Mouse (Mus musculus): ENCODE results near the gene Gm853. TPM values are rescaled to one million over a fixed set of nuclear protein-coding genes. Genes with fewer than 3 reads are reported as not detected.
A peak's percentile ranks its signal among the peaks of the same experiment; 100 is the strongest.

Gene Gm853
- polyA plus RNA-seq, 1 experiment, result not detected

DNA sequence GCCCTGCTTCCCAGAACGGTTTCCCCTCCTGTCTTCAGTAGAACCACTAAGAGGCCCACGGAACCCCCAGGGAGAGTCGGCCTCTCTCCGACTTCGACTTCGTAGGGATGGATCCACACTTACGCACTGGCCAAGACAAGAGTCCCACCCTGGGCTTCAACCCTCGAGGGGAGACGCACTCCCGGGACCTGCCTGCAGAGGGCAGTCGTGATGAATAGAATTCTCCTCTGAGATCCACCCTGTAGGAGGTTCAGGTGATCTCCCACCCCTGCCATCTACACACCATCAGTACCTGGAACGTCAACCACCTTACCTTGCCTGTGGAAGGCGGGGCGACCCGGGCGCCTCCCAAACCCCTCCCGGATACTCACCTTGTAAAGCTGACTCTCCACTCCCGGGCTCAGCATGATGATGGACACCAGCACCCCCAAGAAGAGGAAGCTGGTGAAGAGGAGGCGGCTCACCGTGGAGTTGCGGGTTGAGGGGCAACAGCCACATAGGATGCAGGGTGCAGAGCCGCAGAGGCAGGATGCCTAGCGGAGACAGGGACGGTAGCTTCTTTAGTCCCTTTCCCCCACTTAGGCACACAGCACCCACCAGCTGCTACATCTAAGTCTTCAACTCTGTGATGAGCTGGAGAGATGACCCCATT, 42.6 kb upstream of the Gm853 start:
- TF ChIP-seq CTCF (IDR thresholded peaks at IDR 0.05; ENCODE audit: low read depth, low read length) (peak; percentile 87), EP300 (IDR thresholded peaks at IDR 0.05; ENCODE audit: insufficient read depth, low read depth, low read length) (no peak)
- no peak overlapping the region for H3K4me3 ChIP-seq (ENCODE audit: low read depth, low read length)

GRCm38 (mm10) chr4:130264131-130264530, 41.9 kb upstream of the Gm853 start:
- Histone ChIP-seq H3K36me3 (ENCODE audit: control insufficient read depth, insufficient read depth, low read length, poor library complexity, severe bottlenecking) (no peaks in the 10 kb centered on the region), H3K9ac (ENCODE audit: low read depth, poor library complexity, severe bottlenecking) (no peak overlapping the region)
- TF ChIP-seq CTCF (IDR thresholded peaks at IDR 0.05; ENCODE audit: low read depth, low read length), result no peak

More for the DNA sequence above, 42.6 kb upstream of the Gm853 start:
- Histone ChIP-seq H3K27me3 (ENCODE audit: control insufficient read depth, insufficient read depth, low read length, poor library complexity, severe bottlenecking) (no peaks in the 10 kb centered on the region), H3K27ac (ENCODE audit: insufficient read depth, low read length) (no peak overlapping the region), H3K9ac (ENCODE audit: low read depth, poor library complexity, severe bottlenecking) (no peak overlapping the region), H3K36me3 (ENCODE audit: control insufficient read depth, insufficient read depth, low read length, poor library complexity, severe bottlenecking) (no peaks in the 10 kb centered on the region), H3K9me3 (replicated peaks; ENCODE audit: control insufficient read depth, insufficient read depth, low read length, poor library complexity, severe bottlenecking) (no peaks in the 10 kb centered on the region), H3K4me1 (ENCODE audit: control insufficient read depth, insufficient read depth, low read length) (peaks cover 2% of the 10 kb centered on the region)

GRCm38 (mm10) chr4:130260406-130260805, 38.2 kb upstream of the Gm853 start:
- no peaks in the 10 kb centered on the region for H3K9me3 ChIP-seq (replicated peaks; ENCODE audit: control insufficient read depth, insufficient read depth, low read length, poor library complexity, severe bottlenecking)
- no peaks in the 10 kb centered on the region for H3K4me1 ChIP-seq (ENCODE audit: control insufficient read depth, insufficient read depth, low read length)
- TF ChIP-seq EP300 (IDR thresholded peaks at IDR 0.05; ENCODE audit: insufficient read depth, low read depth, low read length), result no peak
- TF ChIP-seq CTCF (IDR thresholded peaks at IDR 0.05; ENCODE audit: low read depth, low read length), result peak; percentile 52
- H3K36me3 ChIP-seq (ENCODE audit: control insufficient read depth, insufficient read depth, low read length, poor library complexity, severe bottlenecking), result no peaks in the 10 kb centered on the region
- no peak overlapping the region for H3K4me3 ChIP-seq (ENCODE audit: low read depth, low read length)
- no peak overlapping the region for H3K27ac ChIP-seq (ENCODE audit: insufficient read depth, low read length)
- no peaks in the 10 kb centered on the region for H3K27me3 ChIP-seq (ENCODE audit: control insufficient read depth, insufficient read depth, low read length, poor library complexity, severe bottlenecking)
- H3K9ac ChIP-seq (ENCODE audit: low read depth, poor library complexity, severe bottlenecking), result no peak overlapping the region

More at GRCm38 (mm10) chr4:130264131-130264530, 41.9 kb upstream of the Gm853 start:
- H3K4me3 ChIP-seq (ENCODE audit: low read depth, low read length), result no peak overlapping the region
- H3K4me1 ChIP-seq (ENCODE audit: control insufficient read depth, insufficient read depth, low read length), result peaks cover 2% of the 10 kb centered on the region
- no peaks in the 10 kb centered on the region for H3K9me3 ChIP-seq (replicated peaks; ENCODE audit: control insufficient read depth, insufficient read depth, low read length, poor library complexity, severe bottlenecking)
- H3K27me3 ChIP-seq (ENCODE audit: control insufficient read depth, insufficient read depth, low read length, poor library complexity, severe bottlenecking), result no peaks in the 10 kb centered on the region
- H3K27ac ChIP-seq (ENCODE audit: insufficient read depth, low read length), result no peak overlapping the region

DNA sequence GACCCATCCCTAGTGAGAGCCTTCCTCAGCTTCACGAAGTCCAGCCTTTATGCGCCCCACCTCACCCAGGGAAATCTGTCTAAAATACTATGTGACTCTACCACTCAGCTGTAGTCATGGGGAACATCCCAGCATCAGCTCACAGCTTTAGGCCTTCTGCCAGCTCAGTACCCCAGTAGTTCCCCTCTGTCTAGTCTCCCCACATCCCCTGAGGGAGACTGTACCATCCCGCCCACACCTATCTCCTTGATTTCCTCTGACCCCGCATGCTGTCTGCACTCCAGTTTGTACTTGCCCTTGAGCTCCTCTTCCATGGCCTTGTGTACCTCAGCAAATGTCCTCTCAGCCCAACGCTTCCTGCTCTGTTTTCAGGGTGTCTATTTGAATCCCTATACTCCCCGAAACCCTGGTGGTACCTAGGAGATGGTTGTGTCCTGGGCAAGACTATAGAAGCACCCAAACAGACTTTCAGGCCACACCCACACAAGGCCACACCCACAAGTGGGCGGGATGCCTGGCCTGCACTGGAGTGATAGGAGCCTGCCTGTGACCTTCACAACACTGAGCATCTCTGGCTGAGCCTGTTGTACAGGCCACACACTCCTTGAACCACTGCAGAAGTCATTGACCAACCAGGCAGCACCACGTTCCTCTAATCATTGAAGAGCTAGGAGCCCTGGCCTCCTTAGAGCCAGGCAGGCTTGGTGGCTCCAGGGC, 30.4 kb upstream of the Gm853 start:
- peak overlapping the region; percentile 40; the same call in 1 of the 2 replicates for H3K4me3 ChIP-seq (ENCODE audit: low read depth, low read length)
- H3K27me3 ChIP-seq (ENCODE audit: control insufficient read depth, insufficient read depth, low read length, poor library complexity, severe bottlenecking), result no peaks in the 10 kb centered on the region
- no peak overlapping the region for H3K27ac ChIP-seq (ENCODE audit: insufficient read depth, low read length)
- peaks cover 8% of the 10 kb centered on the region for H3K4me1 ChIP-seq (ENCODE audit: control insufficient read depth, insufficient read depth, low read length)
- H3K9me3 ChIP-seq (replicated peaks; ENCODE audit: control insufficient read depth, insufficient read depth, low read length, poor library complexity, severe bottlenecking), result no peaks in the 10 kb centered on the region
- TF ChIP-seq CTCF (IDR thresholded peaks at IDR 0.05; ENCODE audit: low read depth, low read length), result no peak
- TF ChIP-seq EP300 (IDR thresholded peaks at IDR 0.05; ENCODE audit: insufficient read depth, low read depth, low read length), result no peak
- no peak for TF ChIP-seq POLR2A (IDR thresholded peaks at IDR 0.05; ENCODE audit: insufficient read depth, low read length)
- no peaks in the 10 kb centered on the region for H3K36me3 ChIP-seq (ENCODE audit: control insufficient read depth, insufficient read depth, low read length, poor library complexity, severe bottlenecking)
- no peak overlapping the region for H3K9ac ChIP-seq (ENCODE audit: low read depth, poor library complexity, severe bottlenecking)

GRCm38 (mm10) chr4:130251763-130252162, 29.6 kb upstream of the Gm853 start:
- TF ChIP-seq POLR2A (IDR thresholded peaks at IDR 0.05; ENCODE audit: insufficient read depth, low read length) (no peak), CTCF (IDR thresholded peaks at IDR 0.05; ENCODE audit: low read depth, low read length) (no peak), EP300 (IDR thresholded peaks at IDR 0.05; ENCODE audit: insufficient read depth, low read depth, low read length) (0 out of 2 replicates have a peak, but pooled peaks have one; percentile 43)
- H3K9ac ChIP-seq (ENCODE audit: low read depth, poor library complexity, severe bottlenecking), result no peak overlapping the region
- no peaks in the 10 kb centered on the region for H3K36me3 ChIP-seq (ENCODE audit: control insufficient read depth, insufficient read depth, low read length, poor library complexity, severe bottlenecking)
- no peaks in the 10 kb centered on the region for H3K27me3 ChIP-seq (ENCODE audit: control insufficient read depth, insufficient read depth, low read length, poor library complexity, severe bottlenecking)
- no peak overlapping the region; the same call in 1 of the 2 replicates for H3K4me3 ChIP-seq (ENCODE audit: low read depth, low read length)
- peaks cover 8% of the 10 kb centered on the region for H3K4me1 ChIP-seq (ENCODE audit: control insufficient read depth, insufficient read depth, low read length)
- H3K27ac ChIP-seq (ENCODE audit: insufficient read depth, low read length), result peak overlapping the region; percentile 3; the same call in 1 of the 2 replicates
- H3K9me3 ChIP-seq (replicated peaks; ENCODE audit: control insufficient read depth, insufficient read depth, low read length, poor library complexity, severe bottlenecking), result no peaks in the 10 kb centered on the region

GRCm38 (mm10) chr4:130251172-130251705, 29.0 kb upstream of the Gm853 start:
- Histone ChIP-seq H3K27ac (ENCODE audit: insufficient read depth, low read length) (peak overlapping the region; percentile 3; the same call in 1 of the 2 replicates), H3K9ac (ENCODE audit: low read depth, poor library complexity, severe bottlenecking) (no peak overlapping the region), H3K4me1 (ENCODE audit: control insufficient read depth, insufficient read depth, low read length) (peaks cover 8% of the 10 kb centered on the region), H3K4me3 (ENCODE audit: low read depth, low read length) (peak overlapping the region; percentile 7; the same call in 1 of the 2 replicates), H3K36me3 (ENCODE audit: control insufficient read depth, insufficient read depth, low read length, poor library complexity, severe bottlenecking) (no peaks in the 10 kb centered on the region), H3K27me3 (ENCODE audit: control insufficient read depth, insufficient read depth, low read length, poor library complexity, severe bottlenecking) (no peaks in the 10 kb centered on the region), H3K9me3 (replicated peaks; ENCODE audit: control insufficient read depth, insufficient read depth, low read length, poor library complexity, severe bottlenecking) (no peaks in the 10 kb centered on the region)
- TF ChIP-seq POLR2A (IDR thresholded peaks at IDR 0.05; ENCODE audit: insufficient read depth, low read length) (no peak), EP300 (IDR thresholded peaks at IDR 0.05; ENCODE audit: insufficient read depth, low read depth, low read length) (0 out of 2 replicates have a peak, but pooled peaks have one; percentile 26), CTCF (IDR thresholded peaks at IDR 0.05; ENCODE audit: low read depth, low read length) (peak; percentile 31)
